Mouse (Mus musculus) G1E (cell line): ENCODE results near the gene Gfy.

Experiments used
- CTCF ChIP-seq: IDR thresholded peaks from 2 replicates; pipeline ENCODE4 v1.5.1; 2012; ENCODE audit warnings: low read depth, low read length, inconsistent platforms, mixed read lengths
- GATA1 ChIP-seq: IDR thresholded peaks from 2 replicates; pipeline ENCODE4 v1.6.1; 2012; ENCODE audit warnings: borderline replicate concordance, low read length, inconsistent platforms, mixed read lengths
- GATA2 ChIP-seq: IDR thresholded peaks from 2 replicates; pipeline ENCODE4 v1.6.1; 2012; ENCODE audit warnings: low read depth, low read length, inconsistent platforms, borderline replicate concordance
- TAL1 ChIP-seq: conservative IDR thresholded peaks from 2 replicates; pipeline ENCODE4 v1.6.1; 2012; ENCODE audit warnings: low read depth, low read length, inconsistent platforms, mixed read lengths

- TF ChIP-seq CTCF (no peak), TAL1 (no peak), GATA1 (no peak), GATA2 (no peak)
Measured at GRCm38 (mm10) chr7:45163735-45164490, 15.5 kb downstream of the Gfy start, which contains the start of gene Slc17a7.
